Mouse (Mus musculus): ENCODE measurements around the gene Psenen. TPM values are rescaled to one million over a fixed set of nuclear protein-coding genes. Genes with fewer than 3 reads are reported as not detected.
A peak's percentile ranks its signal among the peaks of the same experiment; 100 is the strongest.

Gene Psenen
- polyA plus RNA-seq, 1 experiment: 133 TPM

- Histone ChIP-seq H3K4me1 (ENCODE audit: control insufficient read depth, insufficient read depth, low read length) (peaks cover 3% of the 10 kb centered on the region; the same call in 1 of the 2 replicates), H3K27ac (ENCODE audit: insufficient read depth, low read length) (peak overlapping the region; percentile 7; the same call in 1 of the 2 replicates), H3K4me3 (ENCODE audit: insufficient read depth, low read length) (no peak overlapping the region)
- TF ChIP-seq POLR2A (IDR thresholded peaks at IDR 0.05; ENCODE audit: extremely low read depth, insufficient read depth, low read length) (no peak), CTCF (IDR thresholded peaks at IDR 0.05; ENCODE audit: extremely low read depth, insufficient read depth, low read length) (no peak)
Measured at GRCm38 (mm10) chr7:30526399-30526798, 37.0 kb downstream of the Psenen start.

- 0 out of 2 replicates have a peak overlapping the region, but pooled peaks have one; percentile 7 for H3K27ac ChIP-seq (ENCODE audit: insufficient read depth, low read length)
- TF ChIP-seq CTCF (IDR thresholded peaks at IDR 0.05; ENCODE audit: extremely low read depth, insufficient read depth, low read length): no peak
- no peak for TF ChIP-seq POLR2A (IDR thresholded peaks at IDR 0.05; ENCODE audit: extremely low read depth, insufficient read depth, low read length)
- peaks cover 3% of the 10 kb centered on the region; the same call in 1 of the 2 replicates for H3K4me1 ChIP-seq (ENCODE audit: control insufficient read depth, insufficient read depth, low read length)
- H3K4me3 ChIP-seq (ENCODE audit: insufficient read depth, low read length): no peak overlapping the region
Measured at GRCm38 (mm10) chr7:30525954-30526353, 37.5 kb downstream of the Psenen start.

- Histone ChIP-seq H3K4me3 (ENCODE audit: insufficient read depth, low read length) (no peak overlapping the region), H3K27ac (ENCODE audit: insufficient read depth, low read length) (no peak overlapping the region), H3K4me1 (ENCODE audit: control insufficient read depth, insufficient read depth, low read length) (no peaks in the 10 kb centered on the region)
- TF ChIP-seq POLR2A (IDR thresholded peaks at IDR 0.05; ENCODE audit: extremely low read depth, insufficient read depth, low read length) (no peak), CTCF (IDR thresholded peaks at IDR 0.05; ENCODE audit: extremely low read depth, insufficient read depth, low read length) (no peak)
Measured at GRCm38 (mm10) chr7:30524487-30524886, 38.9 kb downstream of the Psenen start.

- Histone ChIP-seq H3K4me1 (ENCODE audit: control insufficient read depth, insufficient read depth, low read length) (no peaks in the 10 kb centered on the region), H3K4me3 (ENCODE audit: insufficient read depth, low read length) (no peak overlapping the region), H3K27ac (ENCODE audit: insufficient read depth, low read length) (no peak overlapping the region)
- TF ChIP-seq POLR2A (IDR thresholded peaks at IDR 0.05; ENCODE audit: extremely low read depth, insufficient read depth, low read length) (no peak), CTCF (IDR thresholded peaks at IDR 0.05; ENCODE audit: extremely low read depth, insufficient read depth, low read length) (no peak)
Measured at GRCm38 (mm10) chr7:30522871-30523270, 40.6 kb downstream of the Psenen start.

GRCm38 (mm10) chr7:30520856-30521255, 42.6 kb downstream of the Psenen start:
- no peak overlapping the region for H3K4me3 ChIP-seq (ENCODE audit: insufficient read depth, low read length)
- TF ChIP-seq POLR2A (IDR thresholded peaks at IDR 0.05; ENCODE audit: extremely low read depth, insufficient read depth, low read length): 0 out of 2 replicates have a peak, but pooled peaks have one; percentile 19
- no peak for TF ChIP-seq CTCF (IDR thresholded peaks at IDR 0.05; ENCODE audit: extremely low read depth, insufficient read depth, low read length)
- no peak overlapping the region for H3K27ac ChIP-seq (ENCODE audit: insufficient read depth, low read length)
- no peaks in the 10 kb centered on the region for H3K4me1 ChIP-seq (ENCODE audit: control insufficient read depth, insufficient read depth, low read length)

GRCm38 (mm10) chr7:30520396-30520795, 43.0 kb downstream of the Psenen start:
- H3K27ac ChIP-seq (ENCODE audit: insufficient read depth, low read length): no peak overlapping the region
- no peaks in the 10 kb centered on the region for H3K4me1 ChIP-seq (ENCODE audit: control insufficient read depth, insufficient read depth, low read length)
- no peak overlapping the region for H3K4me3 ChIP-seq (ENCODE audit: insufficient read depth, low read length)
- TF ChIP-seq POLR2A (IDR thresholded peaks at IDR 0.05; ENCODE audit: extremely low read depth, insufficient read depth, low read length): no peak
- TF ChIP-seq CTCF (IDR thresholded peaks at IDR 0.05; ENCODE audit: extremely low read depth, insufficient read depth, low read length): no peak

GRCm38 (mm10) chr7:30518325-30518724, 45.1 kb downstream of the Psenen start:
- TF ChIP-seq POLR2A (IDR thresholded peaks at IDR 0.05; ENCODE audit: extremely low read depth, insufficient read depth, low read length) (no peak), CTCF (IDR thresholded peaks at IDR 0.05; ENCODE audit: extremely low read depth, insufficient read depth, low read length) (no peak)
- no peak overlapping the region for H3K27ac ChIP-seq (ENCODE audit: insufficient read depth, low read length)
- no peaks in the 10 kb centered on the region for H3K4me1 ChIP-seq (ENCODE audit: control insufficient read depth, insufficient read depth, low read length)
- no peak overlapping the region for H3K4me3 ChIP-seq (ENCODE audit: insufficient read depth, low read length)

GRCm38 (mm10) chr7:30515003-30515760, 48.2 kb downstream of the Psenen start:
- Histone ChIP-seq H3K4me1 (ENCODE audit: control insufficient read depth, insufficient read depth, low read length) (no peaks in the 10 kb centered on the region), H3K27ac (ENCODE audit: insufficient read depth, low read length) (no peak overlapping the region), H3K4me3 (ENCODE audit: insufficient read depth, low read length) (no peak overlapping the region)
- TF ChIP-seq POLR2A (IDR thresholded peaks at IDR 0.05; ENCODE audit: extremely low read depth, insufficient read depth, low read length): no peak
- no peak for TF ChIP-seq CTCF (IDR thresholded peaks at IDR 0.05; ENCODE audit: extremely low read depth, insufficient read depth, low read length)

Other genes with a start within 250 kb of the Psenen start
- 23.6 and 24.7 TPM in 2 replicates for gene Syne4, start 248.8 kb downstream of the Psenen start, polyA plus RNA-seq (2012; rRNA removed)
- gene E130208F15Rik, start 241.9 kb downstream of the Psenen start, polyA plus RNA-seq (2012; rRNA removed): 0.35 and 0.44 TPM in 2 replicates
- 16.9 and 17.4 TPM in 2 replicates for gene Sdhaf1, start 239.7 kb downstream of the Psenen start, polyA plus RNA-seq (2012; rRNA removed)
- 20.8 and 21.3 TPM in 2 replicates for gene Lrfn3, start 200.9 kb downstream of the Psenen start, polyA plus RNA-seq (2012; rRNA removed)
- gene Tyrobp, start 149.9 kb downstream of the Psenen start, polyA plus RNA-seq (2012; rRNA removed): 78.9 and 79.5 TPM in 2 replicates
- gene Hcst, start 143.8 kb downstream of the Psenen start, polyA plus RNA-seq (2012; rRNA removed): 1.1 and 1.7 TPM in 2 replicates
- gene Nfkbid, start 141.9 kb downstream of the Psenen start, polyA plus RNA-seq (2012; rRNA removed): 4.4 and 5.7 TPM in 2 replicates
- gene Aplp1, start 118.1 kb downstream of the Psenen start, polyA plus RNA-seq (2012; rRNA removed): 1,095 and 1,125 TPM in 2 replicates
- gene Kirrel2, start 105.9 kb downstream of the Psenen start, polyA plus RNA-seq (2012; rRNA removed): 7.8 and 8.3 TPM in 2 replicates
- gene Nphs1, start 105.3 kb downstream of the Psenen start, polyA plus RNA-seq (2012; rRNA removed): 1.4 and 1.7 TPM in 2 replicates
- not detected in 2 replicates for gene Prodh2, start 70.0 kb downstream of the Psenen start, polyA plus RNA-seq (2012; rRNA removed)
- gene Arhgap33, start 28.6 kb downstream of the Psenen start, polyA plus RNA-seq (2012; rRNA removed): 174 and 184 TPM in 2 replicates
- gene Hspb6, start 11.4 kb downstream of the Psenen start, polyA plus RNA-seq (2012; rRNA removed): 11.0 and 11.3 TPM in 2 replicates
- 4.7 and 6.2 TPM in 2 replicates for gene Proser3, start 11.3 kb downstream of the Psenen start, polyA plus RNA-seq (2012; rRNA removed)
- 71.9 and 72.7 TPM in 2 replicates for gene Lin37, start 3.8 kb downstream of the Psenen start, polyA plus RNA-seq (2012; rRNA removed)
- 90.9 and 97.0 TPM in 2 replicates for gene U2af1l4, start 326 bp downstream of the Psenen start, polyA plus RNA-seq (2012; rRNA removed)
- gene Gm49396, start 283 bp downstream of the Psenen start, polyA plus RNA-seq (2012; rRNA removed): 4.7 and 5.5 TPM in 2 replicates
- gene Igflr1, start 1.8 kb upstream of the Psenen start, polyA plus RNA-seq (2012; rRNA removed): 3.4 and 4.4 TPM in 2 replicates
- 40.0 and 45.3 TPM in 2 replicates for gene Kmt2b, start 25.1 kb upstream of the Psenen start, polyA plus RNA-seq (2012; rRNA removed)
- 0.08 TPM in 1 of 2 replicates, not detected in the other for gene Zbtb32, start 35.3 kb upstream of the Psenen start, polyA plus RNA-seq (2012; rRNA removed)
- gene Upk1a, start 49.2 kb upstream of the Psenen start, polyA plus RNA-seq (2012; rRNA removed): 2.0 and 2.1 TPM in 2 replicates
- 1,068 and 1,150 TPM in 2 replicates for gene Cox6b1, start 62.5 kb upstream of the Psenen start, polyA plus RNA-seq (2012; rRNA removed)
- gene Etv2, start 72.2 kb upstream of the Psenen start, polyA plus RNA-seq (2012; rRNA removed): not detected in 2 replicates
- 59.7 and 60.1 TPM in 2 replicates for gene Rbm42, start 86.7 kb upstream of the Psenen start, polyA plus RNA-seq (2012; rRNA removed)
- gene Haus5, start 101.4 kb upstream of the Psenen start, polyA plus RNA-seq (2012; rRNA removed): 7.6 and 9.4 TPM in 2 replicates
- gene Pmis2, start 108.0 kb upstream of the Psenen start, polyA plus RNA-seq (2012; rRNA removed): not detected in 2 replicates
- gene 2200002J24Rik, start 135.3 kb upstream of the Psenen start, polyA plus RNA-seq (2012; rRNA removed): not detected in 2 replicates
- gene Atp4a, start 148.6 kb upstream of the Psenen start, polyA plus RNA-seq (2012; rRNA removed): 0.73 and 1.0 TPM in 2 replicates
- gene Tmem147, start 165.9 kb upstream of the Psenen start, polyA plus RNA-seq (2012; rRNA removed): 189 and 190 TPM in 2 replicates
- not detected in 2 replicates for gene Gapdhs, start 180.1 kb upstream of the Psenen start, polyA plus RNA-seq (2012; rRNA removed)
- 8.4 and 8.6 TPM in 2 replicates for gene Sbsn, start 187.8 kb upstream of the Psenen start, polyA plus RNA-seq (2012; rRNA removed)
- gene Dmkn, start 200.1 kb upstream of the Psenen start, polyA plus RNA-seq (2012; rRNA removed): 3.3 and 9.6 TPM in 2 replicates
- gene Krtdap, start 224.3 kb upstream of the Psenen start, polyA plus RNA-seq (2012; rRNA removed): not detected in 2 replicates